Mouse (Mus musculus): Measurements from ENCODE around the gene Chst11.

Chst11 gene

DNA sequence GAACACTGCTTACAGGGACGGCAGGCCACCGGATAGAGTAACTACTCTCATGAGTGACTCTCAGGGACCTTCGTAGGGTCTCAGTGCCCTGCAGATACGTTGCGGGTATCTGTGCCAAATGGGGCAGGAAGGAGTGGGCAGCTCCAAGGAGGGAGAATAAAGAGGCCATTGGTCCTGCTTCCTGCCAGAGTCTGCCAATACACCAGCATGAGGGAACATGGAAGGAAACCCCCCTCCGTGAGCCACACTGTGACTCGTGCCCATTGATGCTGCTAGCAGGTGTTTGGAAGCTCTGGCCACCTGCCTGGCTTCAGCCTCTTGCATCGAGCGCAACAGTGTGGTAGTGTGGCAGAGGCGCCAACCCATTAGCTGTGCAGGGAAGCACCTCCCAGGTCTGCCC lies 157.8 kb downstream of the Chst11 start:
- no peak for DNase-seq (ENCODE audit: low read depth)

DNA sequence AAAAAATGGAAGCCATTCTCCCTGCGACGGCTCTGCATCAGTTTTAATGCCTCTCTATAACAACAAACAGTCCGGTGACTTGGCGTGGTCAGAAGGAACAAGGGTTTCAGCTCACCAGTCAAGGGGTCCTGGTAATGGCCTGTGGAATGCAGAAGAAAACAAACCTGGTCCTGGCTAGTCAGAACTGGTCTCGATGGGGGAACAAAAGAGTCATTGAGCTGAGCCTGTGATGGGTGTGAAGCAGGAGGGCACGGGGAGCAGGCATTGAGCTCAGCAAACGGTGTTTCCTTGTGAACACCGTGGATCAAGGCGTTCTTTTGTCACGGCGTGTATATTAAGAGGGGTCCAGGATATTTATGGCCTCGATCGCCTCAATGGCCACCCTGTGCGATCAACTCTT lies 160.5 kb downstream of the Chst11 start:
- no peak for DNase-seq (ENCODE audit: low read depth)

DNA sequence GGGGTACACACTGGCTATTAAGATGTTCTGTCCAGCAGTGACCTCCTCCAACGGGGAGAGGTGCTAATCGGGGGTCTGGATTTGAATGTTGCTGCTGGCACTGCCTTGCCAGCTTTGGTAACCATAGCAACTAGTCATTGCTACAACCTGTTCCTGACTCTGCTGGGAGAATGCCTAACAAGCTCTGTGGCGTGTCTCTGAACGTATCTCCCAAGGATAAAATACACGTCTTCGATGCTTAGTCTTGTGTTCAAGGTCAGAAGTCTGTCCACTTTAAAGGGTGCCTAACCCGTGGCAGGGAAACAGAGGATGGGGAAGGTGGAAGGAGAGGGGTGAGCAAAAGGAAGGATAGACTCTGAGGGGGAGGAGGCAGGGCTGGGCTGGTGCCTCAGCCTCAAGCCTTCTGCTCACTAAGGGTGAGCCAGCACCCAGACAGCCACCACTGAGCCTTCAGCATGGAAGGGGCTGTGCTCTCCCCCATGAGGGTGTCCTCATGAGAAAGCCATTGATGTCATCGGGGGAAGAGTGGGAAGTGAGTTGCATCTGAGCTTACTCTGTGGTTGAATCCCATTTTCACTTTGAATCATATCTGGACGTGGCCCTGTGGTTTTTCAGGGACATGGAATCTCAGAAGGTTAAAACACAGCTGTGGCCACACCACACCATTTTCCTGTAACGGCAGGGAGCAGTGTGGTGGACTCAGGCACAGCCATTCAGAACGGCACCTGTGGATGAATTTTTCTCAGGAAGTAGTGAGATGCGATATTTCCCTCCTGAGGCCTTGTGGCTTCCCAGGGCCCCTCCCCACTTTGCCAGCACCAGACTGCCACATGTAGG lies 164.3 kb downstream of the Chst11 start:
- DNase-seq (ENCODE audit: low read depth) = no peak

DNA sequence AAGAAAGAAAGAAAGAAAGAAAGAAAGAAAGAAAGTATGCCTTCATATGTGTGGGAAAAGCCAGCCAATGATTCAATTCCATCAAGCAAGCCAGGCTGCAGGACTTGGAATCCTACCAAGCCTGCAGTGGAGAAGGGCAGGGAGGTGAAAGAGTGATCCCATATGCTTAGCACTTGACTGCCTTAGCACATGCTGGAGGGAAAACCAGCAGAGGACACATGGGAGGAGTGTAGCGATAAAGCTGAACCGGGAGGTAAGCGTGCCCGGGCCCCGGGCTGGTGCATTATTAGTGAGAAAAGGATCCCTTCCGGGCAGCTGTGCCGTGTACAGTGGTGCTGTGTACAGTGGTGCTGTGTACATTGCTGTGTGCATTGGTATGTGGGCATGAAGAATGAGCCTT lies 165.3 kb downstream of the Chst11 start:
- DNase-seq (ENCODE audit: low read depth) = no peak

DNA sequence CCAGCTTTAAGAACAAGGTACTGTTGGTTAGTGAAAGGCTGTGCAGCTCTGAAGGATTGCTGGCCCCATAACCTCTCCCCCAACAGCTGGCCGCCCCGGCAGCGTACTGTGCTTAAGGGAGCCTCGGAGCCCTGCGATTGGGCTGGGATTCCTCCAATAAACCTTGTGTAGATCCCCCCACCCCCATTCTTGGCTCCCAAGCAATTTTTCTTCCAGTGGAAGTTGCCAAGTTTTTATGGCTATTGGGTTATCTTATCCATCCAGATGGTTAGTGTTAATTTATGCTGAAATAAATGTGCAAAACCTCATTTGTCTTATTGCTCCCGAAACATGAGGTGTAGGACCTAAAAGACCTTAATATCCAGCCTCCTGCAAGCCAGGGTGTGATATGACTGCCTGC lies 166.1 kb downstream of the Chst11 start:
- DNase-seq (ENCODE audit: low read depth) = no peak

DNA sequence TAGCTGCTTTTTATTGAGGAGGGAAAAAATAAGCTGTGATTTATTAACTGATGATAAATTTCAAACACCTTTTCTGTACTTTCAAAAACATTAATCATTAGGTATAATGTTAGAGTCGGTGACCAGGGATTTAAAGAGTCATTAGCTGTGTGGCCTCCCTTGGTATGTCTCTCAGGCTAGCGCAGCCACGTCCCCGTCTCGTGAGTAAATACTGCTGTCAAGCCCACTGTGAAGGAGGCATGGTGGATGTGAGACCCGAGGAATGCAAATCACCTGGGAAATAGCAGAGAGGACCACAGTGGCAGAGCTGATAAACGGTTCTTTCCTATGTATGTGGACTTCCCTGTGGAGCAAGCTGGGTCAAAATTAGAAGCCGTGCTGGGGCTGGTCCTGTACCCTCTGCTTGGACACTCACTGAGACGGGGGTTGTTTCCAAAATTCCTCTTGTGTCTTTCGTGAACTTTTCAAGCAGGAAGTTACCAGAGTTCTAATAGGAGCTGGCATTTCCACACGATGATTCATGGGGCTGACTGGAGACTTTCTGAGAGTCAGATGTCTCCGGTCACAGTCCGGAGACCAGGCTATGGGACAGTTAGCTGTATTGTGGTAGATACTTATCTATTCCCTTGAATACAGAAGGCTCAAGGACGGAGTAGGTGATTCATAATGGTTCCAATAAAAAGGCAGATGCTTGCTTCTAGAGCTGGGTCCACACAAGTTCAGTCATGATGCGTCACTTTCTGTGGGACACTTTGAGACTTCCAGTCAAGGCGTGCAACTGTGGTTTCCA lies 166.8 kb downstream of the Chst11 start:
- DNase-seq (ENCODE audit: low read depth) = no peak

DNA sequence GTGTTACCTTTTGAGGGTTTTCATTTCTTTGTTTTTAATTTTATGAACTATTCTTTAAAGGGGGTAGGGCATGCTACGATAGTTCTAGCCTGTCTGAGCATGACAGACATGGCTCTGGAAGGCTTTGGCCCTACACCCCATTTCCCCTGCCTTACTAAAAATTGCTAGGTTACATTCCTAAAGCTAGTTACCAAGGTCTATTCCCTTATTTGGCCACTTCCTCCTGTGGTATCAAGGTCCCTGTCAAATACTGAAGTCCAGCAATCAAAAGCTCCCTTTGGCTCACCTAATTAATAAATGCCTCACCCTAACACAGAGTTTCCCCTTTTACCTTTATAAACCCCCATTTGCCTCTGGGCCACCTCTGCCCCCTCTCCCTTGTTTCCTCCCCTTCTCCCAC lies 167.4 kb downstream of the Chst11 start:
- DNase-seq (ENCODE audit: low read depth) = no peak

DNA sequence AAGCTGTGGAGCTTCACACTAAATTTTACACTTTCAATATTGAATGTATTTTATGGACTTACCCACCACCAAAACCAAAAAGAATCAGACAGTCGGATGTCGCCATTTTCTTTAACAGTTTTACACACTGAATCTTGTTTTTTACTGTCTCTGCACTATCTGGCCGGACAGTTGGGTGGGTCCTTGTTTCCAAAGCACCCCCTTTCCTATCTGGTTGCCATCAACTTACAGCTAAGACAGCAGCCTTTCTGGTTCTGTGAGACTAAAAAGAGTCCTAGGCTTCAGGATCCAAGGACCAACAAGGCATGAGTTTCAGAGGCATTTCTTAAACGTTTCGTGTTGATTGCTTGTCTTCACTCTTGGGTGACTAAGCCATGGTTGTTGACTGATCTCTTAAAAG lies 168.1 kb downstream of the Chst11 start:
- DNase-seq (ENCODE audit: low read depth) = no peak

DNA sequence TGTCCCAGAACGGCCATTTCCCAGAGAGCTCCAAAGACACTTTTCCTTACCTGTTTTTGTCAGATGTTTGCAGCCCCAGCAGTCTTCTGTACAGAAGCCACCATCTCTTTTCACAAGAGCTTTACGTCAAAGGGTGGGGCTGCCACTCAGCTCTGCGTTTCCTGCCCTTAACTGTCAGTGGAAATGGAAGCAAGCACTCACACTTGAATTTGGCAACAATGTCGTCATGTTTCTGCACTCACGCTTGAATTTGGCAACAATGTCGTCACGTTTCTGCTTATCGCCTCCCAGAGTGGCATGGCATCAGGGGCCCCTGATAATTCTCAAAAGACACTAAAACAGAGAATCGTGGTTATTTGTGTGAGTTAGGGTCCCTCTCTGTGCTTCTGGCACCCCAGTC lies 168.6 kb downstream of the Chst11 start:
- peak; percentile 54 for DNase-seq (ENCODE audit: low read depth)

DNA sequence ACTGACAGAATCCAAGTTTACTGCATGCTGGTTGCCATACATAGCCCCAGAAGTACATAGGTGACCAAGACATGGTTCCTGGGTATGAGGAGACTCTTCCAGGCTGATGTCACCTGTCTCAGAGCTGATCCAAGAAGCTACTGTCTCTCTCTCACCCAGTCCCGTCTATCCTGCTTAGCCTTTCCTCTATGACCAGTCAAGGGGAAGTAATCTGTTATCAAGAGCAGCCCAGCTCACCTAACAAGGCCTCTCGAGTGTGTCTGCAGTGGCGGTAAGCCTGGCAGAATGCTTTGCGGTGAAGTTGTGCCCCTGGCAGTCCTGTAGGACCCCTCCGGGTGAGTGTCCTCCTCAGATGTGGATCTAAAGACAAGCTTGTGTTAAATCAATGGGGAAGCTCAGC lies 172.0 kb downstream of the Chst11 start:
- no peak for DNase-seq (ENCODE audit: low read depth)

DNA sequence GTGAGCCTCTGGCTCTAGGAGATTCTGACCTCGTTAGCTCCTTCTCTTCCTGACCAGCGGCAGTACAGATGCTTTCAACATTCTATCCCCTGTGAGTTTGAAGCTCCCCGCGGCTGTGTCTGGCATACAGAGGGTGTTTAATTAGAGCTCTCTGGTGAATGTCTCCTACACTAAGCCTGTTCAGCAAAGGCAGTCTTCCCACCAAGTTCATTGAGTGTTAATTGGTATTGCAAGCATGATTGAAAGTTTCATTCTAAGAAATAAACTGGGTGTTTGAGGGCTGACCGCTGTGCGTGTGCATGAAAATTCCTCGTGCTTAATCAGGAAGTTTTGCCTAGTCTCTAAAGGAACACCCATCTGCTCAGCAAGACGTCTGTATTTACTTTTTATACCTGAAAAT lies 173.0 kb downstream of the Chst11 start:
- DNase-seq (ENCODE audit: low read depth) = no peak

DNA sequence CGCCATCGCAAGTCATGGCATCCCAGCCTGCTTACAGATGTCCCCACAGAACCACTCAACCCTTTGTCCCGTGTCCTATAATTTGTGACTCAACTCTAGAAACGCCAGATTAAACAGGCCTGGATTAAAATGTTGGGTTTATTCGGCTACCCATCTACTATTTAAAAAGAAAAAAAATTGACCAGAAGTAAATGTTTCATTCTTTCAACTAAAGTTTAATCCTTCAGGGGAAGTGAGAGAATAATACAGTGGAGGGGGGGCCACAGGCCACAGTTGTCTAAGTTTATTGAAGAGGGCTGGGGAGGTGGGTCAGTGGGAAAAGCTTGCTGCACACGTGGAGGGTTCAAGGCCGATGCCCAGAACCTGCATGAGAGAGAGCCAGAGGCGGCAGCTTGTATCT lies 173.9 kb downstream of the Chst11 start:
- no peak for DNase-seq (ENCODE audit: low read depth)

DNA sequence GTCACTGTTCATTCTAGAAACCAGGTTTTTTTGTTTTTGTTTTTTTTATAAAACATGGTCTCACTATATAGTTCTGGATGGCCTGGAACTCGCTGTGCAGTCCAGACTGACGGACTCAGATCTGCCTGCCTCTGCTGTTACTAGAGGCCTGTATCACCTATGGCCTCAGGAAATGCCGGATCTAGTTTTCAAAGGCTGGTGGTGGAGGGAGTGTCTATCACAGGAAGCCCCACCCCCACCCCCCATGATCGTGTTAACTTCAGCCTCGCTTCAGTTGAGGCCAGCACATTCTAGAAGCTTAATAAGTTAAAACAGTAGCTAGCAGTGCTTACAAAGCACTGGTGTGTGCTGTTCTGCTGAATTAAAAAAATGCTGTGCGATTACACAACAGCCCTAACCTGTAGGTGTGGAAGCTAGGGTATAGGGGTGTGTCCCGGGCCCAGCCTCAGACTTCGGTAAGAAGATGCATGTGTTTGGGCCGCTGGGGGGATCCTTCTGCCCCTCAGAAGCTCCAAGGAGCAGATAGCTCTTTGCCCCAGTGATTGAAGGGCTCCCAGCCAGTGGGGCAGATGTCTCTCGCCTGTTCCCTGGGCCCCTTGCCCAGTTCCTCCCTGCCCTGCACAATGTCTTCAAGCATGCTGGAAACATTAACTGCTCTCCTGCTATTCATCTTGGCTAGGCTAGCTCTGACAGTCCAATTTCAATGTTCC lies 176.5 kb downstream of the Chst11 start:
- DNase-seq (ENCODE audit: low read depth) = peak; percentile 30

DNA sequence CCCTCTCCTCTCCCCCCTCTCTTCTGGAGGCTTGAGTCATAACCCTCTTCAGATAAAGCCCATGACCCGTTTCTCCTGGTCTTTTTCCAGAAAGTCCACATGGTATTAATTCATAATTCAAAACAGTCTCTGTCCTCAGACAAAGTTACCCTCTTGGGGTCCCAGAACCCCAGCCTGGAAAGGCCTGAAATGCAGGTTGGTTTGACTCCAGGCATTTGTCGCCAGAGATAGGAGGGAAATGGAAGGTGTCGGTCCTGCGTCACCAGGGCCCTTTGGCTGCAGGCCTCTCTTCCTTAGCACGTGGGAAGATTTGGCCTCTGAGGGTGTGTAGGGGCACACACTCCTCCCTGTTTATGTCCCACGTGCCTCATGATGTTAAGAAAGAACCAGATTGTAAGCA lies 178.6 kb downstream of the Chst11 start:
- no peak for DNase-seq (ENCODE audit: low read depth)

DNA sequence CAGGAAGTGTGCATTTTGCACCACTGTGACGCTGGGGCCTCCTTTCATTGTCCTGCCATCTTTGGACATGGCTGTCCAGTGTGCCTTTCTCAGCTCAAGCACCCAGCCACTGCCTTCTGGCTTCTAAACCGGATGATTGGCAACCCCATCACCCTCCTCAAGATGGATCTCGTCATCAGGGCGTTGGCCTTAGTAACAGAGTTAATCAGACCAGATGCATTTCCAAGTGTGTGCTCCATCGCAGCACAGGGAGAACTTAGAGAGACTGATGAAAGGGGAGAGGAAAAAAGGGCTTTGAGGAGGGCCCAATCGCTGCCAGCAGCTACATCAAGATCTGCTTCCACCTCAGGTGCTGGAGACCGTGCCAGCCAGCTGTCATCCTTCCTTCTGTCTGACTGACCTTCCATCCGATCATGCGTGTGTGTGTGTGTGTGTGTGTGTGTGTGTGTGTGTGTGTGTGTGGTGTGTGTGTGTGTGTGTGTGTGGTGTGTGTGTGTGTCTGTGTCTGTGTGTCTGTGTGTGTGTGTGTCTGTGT lies 179.7 kb downstream of the Chst11 start:
- DNase-seq (ENCODE audit: low read depth) = no peak

DNA sequence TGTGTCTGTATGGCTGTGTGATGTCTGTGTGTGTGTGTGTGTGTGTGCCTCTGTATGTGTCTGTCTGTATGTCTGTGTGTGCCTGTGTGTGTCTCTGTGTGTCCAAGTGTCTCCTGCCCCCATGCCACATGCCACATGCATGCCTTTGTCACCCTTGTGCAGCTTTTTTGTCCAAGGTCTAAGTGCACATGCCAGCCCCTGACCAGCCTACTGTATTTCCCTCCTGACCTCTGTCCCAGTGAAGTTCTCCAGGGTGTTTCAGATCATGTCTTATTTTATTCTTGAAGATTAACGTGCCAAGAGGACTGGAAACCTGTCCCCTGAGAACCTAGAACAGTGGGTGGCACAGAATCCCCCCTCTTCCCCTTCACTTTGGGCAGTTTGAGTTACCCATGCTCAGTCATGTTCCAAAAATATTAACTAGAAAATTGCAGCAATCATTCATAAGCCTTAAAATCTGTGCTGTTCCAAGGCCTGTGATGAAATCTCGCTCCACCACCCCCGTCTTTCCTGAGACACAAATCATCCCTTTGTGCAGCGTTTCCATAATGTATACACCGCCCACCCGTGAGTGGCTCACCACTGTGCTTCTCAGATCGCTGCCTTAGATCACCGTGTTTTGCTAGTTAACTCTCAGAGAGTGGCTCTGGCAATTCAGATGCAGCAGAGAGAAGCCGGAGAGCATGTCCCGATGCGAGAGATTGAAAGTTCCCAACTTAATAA lies 180.4 kb downstream of the Chst11 start:
- no peak for DNase-seq (ENCODE audit: low read depth)

DNA sequence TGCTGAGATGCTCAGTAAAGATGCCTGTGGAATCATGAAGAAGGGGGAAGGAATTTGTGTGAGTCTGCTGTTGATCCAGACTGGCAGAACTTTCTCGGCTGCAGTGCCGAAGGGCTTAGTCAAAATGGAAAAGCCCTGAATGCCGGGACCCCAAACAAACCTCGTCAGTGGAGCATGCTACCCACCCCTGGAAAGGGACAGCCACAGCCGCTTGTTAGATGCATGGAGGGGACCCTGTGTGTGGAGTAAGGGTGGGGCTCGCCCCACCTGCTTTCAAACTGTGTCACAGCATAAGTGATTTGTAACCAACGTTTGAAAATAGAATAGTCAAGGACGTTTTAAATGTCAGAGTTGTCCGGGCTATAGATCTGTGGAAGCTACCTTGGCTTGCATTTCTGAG lies 181.0 kb downstream of the Chst11 start:
- DNase-seq (ENCODE audit: low read depth) = no peak

DNA sequence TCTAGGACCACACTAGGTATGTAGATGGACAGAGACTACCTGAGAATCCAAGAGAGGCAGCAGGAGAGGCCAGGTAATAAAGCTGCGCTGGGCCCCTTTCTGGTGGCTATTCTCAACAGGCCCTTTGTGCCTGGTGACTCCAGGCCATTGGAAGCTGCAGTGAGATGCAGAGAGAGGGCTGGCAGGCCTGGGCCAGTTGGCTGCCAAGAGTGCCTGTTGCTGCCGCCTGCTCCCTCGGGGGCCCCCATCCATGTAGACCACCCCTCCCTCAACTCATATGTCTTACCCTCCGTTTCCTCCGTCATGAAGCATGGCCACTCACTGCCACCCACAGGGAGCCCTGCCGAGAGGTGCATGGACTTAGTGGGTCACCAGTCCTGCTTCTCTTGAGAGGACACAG lies 182.2 kb downstream of the Chst11 start:
- no peak for DNase-seq (ENCODE audit: low read depth)

DNA sequence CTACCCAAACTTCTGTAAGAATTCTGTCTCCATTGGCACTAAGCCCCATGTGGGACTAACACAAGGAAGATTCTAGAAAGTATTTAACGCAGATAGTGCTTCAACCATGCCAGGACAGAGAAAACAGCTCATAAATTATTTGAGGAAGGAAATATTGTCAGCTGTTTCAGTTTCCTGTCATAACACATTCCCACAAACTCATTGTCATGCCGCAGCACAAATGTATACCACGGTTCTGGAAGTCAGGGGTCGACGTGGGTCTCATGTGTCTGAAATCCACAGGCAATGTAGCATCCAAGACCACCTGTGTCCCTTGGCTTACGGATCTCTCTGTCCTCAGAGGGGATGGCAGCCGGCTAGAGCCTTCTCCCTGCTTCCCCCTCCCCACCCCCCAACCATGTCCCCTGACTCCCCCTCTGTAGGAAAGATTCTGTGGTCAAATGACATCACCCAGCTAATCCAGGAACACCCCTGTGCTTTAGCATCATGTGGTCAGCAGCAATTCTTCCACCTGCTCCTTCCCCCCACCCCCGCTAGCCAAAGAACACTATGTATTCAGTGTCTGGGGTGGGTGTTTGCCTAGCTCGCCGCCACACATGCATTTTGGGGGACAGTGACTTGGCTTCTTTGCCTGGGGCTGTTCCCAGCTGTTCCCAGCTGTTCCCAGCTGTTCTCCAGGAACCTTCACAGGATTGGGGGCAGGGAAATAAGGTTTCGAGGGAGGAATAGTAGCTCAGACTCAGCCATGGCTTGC lies 183.2 kb downstream of the Chst11 start:
- no peak for DNase-seq (ENCODE audit: low read depth)

DNA sequence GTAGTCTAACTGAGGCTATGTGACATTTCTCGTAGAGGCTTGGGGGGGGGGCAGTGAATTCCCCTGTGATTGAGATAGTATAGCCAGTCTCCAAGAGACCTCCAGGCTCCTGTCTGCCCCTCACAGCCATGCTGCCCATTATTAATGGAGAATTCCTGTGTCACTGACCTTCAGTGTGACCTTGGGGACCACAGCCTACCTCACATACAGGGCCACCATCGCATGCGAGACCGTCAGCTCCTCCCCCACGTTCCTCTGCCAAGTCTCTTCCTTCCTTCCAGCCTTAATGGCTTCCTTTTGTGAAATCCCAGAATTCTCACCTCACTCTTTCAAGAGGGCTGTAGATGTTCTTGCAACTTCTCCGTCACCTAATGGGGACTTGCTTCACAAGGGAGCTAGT lies 184.3 kb downstream of the Chst11 start:
- no peak for DNase-seq (ENCODE audit: low read depth)

DNA sequence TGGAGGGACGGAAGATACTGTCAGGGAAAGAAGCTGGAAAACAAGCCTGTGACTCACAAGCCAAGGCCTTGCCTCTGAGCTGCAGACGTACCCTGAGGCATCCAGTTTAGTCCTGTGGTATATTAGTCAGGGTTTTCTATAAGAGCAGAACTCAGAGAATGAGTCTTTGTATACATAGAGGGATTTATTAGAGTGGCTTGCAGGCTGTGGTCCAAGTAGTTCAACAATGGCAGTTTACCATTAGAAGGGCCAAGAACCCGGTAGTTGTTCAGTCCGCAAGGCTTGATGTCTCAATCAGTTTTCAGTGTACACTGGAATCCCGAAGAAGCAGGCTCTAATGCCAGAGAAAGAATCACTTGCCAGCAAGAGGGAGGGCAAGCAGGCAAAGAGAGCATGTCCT lies 192.9 kb downstream of the Chst11 start:
- no peak for DNase-seq (ENCODE audit: low read depth)

All from induced T-regulatory cell, adult 2 months (primary cell).